Mouse (Mus musculus): Measurements from ENCODE around the gene Hsd17b11.

DNA sequence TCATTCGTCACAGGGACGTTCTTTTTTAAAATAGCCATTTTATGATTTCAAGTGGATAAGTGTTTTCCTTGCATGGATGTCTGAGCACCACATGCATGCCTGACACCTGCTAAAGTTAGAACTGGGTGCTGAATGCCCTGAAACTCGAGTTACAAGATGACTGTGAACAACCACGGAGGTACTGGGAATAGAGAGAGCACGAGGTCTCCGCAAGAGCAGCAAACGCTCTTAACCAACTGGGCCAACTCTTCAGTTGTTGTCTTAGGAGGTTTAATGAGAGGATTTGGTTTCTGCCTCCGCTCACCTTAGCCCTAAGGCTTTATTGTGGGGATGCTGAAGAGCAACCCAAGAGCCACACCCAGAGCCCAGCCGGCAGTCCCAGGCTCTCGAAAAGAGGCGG is 3.0 kb upstream of the Hsd17b11 start:
- TF ChIP-seq POLR2A (IDR thresholded peaks at IDR 0.05; ENCODE audit: extremely low read depth, insufficient read depth, low read length) (no peak), CTCF (IDR thresholded peaks at IDR 0.05; ENCODE audit: extremely low read depth, insufficient read depth, low read length) (no peak)
